Mouse (Mus musculus) natural killer cell, adult 2 months (primary cell): ENCODE results near the gene C530008M17Rik.

Experiments used
- DNase-seq, 2 experiments: peaks; one replicate each; pipeline ENCODE4 v3.0.0; 2022; ENCODE audit warnings: low spot score in 2 of 2

C530008M17Rik gene

DNA sequence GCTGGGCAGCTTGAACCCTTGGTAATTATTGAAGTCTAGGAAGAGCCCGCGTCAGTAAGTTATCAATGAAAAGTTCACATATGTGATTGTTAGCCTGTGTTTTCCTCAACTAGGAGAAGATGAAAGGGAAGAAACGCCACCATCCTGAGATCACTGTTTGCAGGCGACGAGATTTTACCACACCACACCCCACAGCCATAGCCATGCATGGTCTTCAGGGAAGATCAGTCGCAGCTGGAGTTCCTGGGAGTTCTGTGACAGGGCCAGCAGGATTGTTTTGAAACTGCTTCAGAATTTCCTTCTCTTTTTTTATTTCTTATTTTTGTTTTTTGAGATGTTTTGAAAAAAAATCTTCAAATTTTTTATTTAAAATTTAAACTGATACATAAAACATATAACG lies 8.6 kb downstream of the C530008M17Rik start:
- DNase-seq: no peak

DNA sequence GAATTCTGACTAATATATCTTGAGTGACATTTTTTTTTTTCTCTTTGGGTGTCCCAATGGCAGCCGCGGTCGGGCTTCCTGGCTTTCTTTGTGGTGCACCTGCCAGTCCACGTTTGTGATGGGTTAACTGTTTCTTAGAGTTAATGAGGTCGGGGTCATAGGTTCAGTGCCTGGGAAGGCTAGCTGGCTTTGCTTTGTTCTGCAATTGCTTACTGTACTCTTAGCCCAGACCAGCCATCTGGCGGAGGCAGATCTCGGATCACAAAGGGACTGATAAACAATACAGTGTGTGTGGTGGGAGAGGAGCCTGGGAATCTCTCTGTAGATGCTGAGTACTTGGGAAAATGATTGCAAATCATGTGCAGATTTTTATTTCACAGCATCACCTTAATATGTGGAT lies 9.1 kb downstream of the C530008M17Rik start:
- DNase-seq: no peak

DNA sequence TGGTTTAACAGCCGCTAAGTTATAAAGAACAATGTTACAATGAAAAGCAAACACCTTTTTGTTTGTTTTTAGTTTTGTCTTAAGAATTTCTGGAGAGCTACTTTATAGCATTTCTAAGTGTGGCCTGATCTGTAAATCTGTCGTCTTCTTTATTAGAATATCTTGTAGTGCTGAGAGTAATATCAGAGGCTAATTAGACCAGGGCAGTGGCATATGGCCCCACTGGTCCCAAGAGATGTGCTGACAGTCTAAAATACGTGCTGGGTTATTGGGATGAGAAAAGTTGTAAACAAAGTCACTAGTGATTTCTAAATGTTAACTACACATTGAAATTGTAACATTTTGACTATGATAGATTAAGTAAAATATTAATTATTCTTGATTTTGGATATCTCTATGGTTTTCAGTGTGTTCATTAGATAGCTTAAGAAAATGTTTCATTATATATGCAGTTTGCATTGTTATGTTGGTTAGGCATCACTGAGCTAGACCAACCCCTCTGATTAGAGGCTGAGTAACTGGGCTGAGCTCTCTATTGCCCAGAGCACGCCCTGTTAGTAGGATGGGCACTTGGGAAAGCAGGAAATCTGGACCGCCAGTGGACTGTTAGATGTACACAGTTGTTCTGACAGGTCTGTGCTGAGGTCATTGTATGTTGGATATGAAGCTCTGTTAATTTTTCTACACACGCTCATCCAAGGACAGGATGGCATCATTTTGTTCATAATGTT lies 9.9 kb downstream of the C530008M17Rik start:
- DNase-seq: no peak

DNA sequence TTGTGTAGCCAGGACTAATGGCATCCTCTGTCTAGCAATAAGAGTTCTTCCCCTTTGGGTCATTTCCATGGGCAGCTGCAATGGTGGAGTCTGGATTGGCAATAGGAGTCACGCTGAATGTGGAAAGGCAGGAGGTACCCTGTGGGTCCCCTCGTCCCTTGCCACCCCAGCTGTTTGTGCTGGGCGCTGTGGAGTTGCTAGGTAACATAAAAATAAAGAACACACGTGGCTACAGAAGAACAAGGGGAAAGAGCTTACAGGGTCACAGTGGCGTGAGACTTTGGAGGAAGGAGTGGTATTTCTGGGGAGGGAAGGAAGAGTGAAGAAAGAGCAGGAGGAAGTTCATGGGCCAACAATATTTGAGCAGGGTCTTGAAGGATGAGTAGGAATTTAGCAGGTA lies 11.8 kb downstream of the C530008M17Rik start:
- DNase-seq: no peak

DNA sequence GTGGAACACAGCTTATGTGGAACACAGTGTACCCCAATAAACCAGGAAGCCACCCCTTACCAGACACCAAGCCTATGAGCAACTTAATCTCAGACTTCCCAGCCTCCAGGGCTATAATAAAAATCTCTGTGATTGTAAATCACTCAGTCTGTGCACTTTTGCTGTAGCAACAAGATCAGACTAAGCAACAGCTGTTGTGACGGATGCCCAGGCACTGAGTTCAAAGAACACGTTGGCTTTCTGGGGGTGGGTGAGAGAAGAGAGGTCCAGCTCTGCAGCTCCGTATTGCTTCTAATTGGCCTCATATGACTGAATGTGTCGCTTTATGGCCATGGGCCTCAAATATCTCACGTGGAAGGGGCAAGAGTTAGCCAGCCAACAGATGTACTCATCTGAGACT lies 12.2 kb downstream of the C530008M17Rik start:
- DNase-seq: no peak

DNA sequence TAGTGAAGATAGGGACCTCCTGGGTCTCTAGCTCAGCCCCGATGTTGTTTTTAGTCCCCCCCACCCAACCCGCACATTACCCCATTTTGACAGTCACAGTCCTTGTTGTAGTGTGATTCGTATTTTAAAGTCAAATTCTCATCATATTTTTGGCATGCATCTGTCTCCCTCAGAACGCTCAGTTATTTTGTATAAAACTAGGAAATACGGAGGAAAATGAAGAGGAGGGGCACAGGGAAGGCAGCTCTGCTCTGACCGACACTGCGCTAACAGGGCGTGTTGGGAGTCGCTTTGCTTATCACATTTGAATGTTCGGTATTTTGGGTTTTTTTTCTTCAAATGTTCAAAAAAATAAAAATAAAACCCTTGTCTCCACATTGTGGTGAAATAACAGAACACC lies 13.9 kb downstream of the C530008M17Rik start:
- no peak for DNase-seq

DNA sequence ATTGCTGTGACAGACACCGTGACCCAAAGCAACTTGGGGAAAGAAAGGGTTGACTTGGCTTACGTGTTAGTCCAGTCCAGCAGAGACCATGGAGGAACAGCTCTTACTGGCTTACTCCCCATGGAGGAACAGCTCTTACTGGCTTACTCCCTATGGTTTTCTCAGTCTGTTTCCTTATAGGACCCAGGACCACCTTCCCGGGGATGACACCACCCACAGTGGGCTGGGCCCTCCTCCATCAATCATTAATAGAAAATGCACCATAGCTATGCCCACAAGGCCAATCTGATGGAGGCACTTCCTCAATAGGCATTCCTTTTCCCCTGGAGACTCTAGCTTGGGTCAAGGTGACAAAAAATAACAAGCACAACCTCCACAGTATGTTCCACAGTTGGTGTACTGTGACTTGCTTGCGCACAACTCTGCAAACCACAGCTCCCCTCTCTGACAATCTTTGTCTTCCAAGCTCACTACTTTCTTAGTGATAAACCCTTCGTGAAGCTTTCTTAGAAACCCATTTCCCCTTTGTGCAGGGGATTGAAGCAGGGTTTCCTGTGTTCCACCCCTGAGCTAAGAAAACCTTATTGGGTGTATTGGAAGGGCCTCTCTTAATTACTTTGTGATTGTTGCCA lies 17.8 kb downstream of the C530008M17Rik start:
- no peak for DNase-seq

DNA sequence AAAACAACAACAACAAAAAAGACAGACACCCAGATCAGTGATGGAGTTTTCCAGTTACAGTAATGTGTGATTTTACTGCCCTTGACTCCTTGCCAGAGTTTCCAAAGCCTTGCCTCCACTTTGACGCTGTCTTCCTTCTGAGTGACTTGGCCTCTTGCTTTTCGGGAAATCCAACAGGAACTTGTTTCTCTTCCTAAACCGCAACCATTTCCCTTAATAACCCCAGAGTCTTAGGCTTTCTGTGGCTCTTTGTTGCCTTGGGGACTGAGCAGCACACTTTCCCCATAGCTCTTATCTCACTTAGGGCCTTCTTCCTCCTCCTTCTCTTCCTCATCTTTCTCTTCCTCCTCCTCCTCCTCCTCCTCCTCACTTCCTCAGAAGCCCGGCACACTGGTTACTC lies 19.1 kb downstream of the C530008M17Rik start:
- no peak for DNase-seq

DNA sequence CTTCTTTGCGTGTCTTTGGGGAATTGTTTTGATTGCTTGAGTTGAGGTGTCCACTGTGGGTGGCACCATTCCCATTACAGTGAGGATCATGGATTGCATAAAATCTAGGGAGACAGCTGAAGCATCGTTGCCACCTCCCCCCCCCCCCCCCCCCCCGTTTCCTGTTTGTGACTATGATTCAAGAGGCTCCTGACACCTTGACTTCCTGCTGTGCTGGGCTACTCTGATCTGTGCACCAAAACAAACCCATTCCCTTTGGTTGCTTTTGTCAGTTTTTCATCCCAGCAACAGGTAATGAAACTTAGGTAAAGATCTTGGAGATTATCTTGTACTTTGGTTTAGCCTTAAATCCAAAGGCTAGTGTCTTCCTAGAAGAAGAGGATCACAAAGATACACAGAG lies 24.6 kb downstream of the C530008M17Rik start:
- DNase-seq: no peak

DNA sequence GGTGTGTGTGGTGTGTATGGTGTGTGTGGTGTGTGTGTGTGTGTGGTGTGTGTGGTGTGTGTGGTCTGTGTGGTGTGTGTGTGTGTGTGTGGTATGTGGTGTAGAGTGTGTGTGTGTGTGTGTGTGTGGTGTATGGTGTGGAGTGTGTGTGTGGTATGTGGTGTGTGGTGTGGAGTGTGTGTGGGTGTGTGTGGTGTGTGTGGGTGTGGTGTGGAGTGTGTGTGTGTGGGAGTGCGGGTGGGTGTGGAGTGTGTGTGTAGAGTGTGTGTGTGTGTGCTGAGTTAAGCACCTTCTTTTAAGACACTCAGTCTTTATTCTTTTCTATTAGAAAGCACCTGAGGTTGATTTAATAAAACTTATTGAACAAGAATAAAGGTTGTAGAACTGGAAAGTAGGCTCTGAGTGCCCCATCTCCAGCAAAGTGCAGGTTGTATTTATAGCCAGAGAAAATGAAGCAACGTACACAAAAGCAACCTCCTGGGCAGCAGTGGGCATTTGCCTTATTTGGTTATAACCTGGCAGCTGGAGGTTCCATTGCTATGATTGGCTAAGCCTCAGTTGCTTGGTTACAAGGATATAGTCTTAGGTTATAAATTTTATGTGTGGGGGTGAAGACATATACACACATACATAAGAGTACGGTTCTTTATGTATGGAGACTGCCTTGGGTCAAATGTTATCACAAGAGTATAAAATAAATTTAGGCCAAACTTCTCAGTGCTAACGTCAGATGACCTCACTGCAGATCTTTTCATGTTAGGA lies 25.8 kb downstream of the C530008M17Rik start:
- DNase-seq: no peak

DNA sequence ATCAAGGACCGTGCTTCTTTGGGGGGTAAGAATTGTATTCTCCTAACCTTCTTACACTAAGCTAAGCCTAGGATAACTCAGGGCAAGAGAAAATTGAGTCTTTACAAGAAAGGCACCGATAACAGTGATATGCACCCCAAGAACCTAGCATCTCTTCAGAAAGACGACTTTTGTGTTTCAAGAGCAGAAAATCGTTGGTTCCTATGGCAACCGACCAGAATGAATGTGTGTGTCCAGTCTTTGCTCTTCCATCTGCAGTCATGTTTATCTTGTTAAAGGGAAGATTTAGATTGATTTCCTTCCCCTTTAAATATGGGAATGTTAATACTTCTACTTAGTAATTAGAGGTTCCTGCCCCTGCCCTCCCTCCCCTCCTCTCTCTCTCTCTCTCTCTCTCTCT lies 27.1 kb downstream of the C530008M17Rik start:
- no peak for DNase-seq

DNA sequence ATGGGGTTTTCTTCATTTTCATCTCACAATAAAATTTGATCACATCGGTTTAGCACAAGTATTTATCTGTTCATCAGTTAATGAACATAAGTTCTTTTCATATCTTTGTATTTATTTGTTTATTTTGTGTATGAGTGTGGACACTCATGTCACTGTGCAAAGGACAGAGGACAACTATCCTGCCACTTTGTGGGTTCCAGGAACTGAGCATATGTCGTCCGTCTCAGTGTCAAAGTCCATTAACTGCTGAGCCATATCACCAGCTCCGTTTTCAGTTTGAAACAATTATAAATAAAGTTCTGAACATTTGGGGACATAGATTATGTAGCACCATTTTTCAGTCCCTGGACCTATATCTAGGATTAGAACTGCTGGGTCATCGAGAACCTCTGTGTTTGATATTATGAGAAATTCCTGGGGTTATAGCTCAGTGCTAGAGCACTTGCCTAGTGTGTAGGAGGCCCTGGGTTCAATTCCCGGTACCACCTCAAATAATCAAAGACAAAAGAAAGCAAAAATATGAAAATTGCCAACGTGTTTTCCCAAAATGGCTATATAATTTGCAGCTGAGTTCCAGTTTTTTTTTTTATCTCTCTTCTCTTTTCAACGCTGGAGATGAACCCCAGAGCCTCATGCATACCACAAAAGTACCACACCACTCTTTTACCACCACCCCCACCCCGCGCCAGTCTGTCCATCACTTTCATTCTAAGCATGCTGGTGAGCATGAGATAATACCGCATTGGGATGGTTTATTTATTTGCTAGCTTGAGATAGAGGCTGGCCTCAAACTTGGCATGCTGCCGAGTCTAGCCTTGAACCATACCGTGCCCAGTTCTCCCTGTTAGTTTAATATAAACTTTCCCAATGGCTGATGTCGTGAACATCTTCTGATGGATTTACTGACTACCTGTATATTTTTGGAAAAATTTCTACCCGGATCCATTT lies 28.6 kb downstream of the C530008M17Rik start:
- no peak for DNase-seq

DNA sequence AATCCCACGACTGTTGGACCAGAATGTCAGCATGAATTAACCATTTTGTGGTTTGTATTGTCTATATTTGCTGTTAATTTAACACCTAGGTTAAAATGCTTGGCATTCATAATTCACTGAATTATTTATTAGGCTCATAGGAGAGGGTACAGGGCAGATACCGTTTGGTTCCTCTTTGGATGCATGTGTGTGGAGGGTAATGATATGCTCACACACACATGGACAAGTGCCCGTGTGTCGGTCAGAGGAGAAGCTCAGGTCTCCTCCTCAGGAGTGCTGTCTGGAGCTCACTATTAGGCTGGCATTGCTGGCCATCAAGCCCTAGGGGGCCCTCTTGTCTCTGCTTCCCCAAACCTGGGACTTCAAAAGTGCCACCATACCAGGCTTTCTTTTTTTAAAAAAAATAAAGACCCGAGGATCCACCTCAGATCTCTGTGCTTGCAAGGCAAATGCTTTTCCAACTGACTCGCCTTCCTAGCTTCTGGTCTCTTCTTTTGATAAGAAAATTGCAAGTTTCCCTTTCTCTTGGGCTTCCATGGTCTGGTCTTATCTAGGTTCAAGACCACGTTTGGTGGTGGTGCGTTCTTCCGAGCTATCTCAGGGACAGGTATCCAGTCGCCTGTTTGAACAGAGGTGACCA lies 31.8 kb downstream of the C530008M17Rik start:
- no peak for DNase-seq

DNA sequence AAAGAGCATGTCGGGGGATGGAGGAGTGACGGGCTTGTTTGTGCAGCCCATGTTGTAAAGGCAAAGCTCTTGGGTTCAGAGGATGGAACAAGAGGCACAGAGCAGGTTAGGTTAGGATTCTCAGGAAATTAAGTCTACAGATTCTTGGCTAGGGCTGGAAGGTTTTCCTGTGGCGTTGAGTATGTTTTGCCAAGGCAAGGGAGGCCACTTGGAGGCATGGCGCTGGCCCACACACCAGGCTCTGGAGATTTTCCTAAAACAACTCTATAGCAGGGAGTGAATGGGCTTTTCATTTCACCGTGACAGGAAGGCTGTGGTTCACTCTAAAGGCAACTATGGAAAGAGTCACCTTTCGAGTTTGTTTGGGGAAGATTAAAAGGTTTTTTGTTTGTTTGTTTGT lies 32.3 kb downstream of the C530008M17Rik start:
- DNase-seq: no peak

DNA sequence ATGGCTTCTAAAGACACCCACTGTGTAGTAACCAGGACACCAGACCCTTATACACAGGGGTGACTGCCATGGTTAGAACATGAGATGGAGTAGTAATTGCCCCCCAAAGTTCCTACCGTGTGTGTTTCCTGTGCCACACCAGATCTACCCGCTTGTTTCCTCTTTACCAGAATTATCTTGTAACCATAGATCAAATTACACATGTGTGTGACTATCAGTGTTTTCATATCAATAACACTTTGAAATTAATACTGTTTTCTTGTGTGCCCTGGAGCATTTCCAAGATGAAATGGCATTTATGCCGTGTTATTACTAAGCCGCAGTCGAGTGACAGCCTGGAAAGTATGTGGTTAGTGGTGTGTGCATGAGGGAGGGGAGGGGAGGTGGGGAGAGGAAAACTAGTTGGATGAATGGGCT lies 33.9 kb downstream of the C530008M17Rik start:
- no peak for DNase-seq

DNA sequence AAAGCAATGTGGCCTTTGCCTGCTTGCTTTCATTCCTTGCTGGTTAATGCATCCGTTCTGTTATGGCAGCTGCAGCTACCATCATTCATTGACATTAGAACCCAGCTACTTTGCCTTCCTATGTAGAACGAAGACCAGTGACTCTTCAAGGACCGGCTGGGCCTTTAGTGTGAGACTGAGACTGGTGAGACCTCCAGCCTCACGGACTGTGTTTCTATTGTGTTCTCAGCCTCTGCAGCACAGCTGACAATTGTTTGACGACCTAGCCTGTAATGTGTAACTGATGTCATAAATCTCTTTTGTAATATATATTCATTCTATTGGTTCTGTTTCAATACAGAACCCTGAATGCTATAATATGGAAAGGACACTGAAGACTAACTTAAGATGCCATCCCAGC lies 34.9 kb downstream of the C530008M17Rik start:
- DNase-seq: no peak

DNA sequence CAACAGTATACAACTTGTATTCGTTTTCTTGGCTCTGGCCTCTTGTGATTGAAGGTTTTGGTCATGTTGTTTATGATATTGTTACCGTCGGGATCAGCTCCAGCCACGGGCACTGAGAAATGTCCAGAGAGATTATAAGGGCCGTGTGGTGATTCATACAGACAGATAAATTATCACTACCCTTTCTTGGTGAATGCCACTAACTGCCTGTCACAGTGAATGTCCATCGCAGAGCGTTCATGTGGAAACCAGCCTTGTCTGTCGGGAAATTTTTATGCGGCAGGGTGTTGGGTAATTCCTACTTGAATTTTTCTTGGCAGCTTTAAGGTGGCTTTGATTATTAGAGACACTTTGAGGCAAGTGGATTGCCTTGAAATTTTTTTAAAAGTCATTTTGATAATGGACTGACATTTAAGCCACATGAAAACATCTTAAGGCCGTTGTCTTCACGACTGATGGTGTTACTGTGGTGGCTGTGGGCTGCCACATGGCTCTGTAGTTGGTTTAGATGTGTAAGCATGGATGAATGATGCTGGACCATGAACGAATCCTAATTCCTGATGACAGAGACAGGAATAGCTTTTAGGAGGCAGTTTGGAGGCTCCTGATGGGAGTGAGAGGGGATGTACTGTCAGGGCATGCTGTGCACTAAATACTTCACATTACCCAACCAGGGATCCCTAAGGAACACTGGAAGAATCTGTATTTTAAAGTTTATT lies 35.6 kb downstream of the C530008M17Rik start:
- DNase-seq: no peak

DNA sequence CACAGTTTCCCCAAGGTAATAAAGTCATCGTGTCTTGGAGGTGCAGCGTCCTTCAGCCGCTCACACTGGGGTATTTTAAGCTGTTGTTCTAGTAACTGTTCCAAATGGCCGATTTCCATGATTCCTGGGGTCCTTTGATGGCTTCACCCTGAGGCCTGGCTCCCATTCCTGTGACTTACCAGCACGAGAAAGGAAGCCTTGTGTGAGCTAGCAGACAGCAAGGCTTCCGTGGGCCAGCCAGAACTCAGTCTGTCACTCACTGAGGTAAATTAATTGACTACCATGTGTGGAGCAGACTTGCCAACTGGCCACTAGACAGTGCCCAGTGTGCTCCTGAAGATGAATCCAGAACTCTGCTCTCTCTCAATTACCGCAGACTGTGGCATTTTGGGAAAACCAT lies 41.2 kb downstream of the C530008M17Rik start:
- no peak for DNase-seq

DNA sequence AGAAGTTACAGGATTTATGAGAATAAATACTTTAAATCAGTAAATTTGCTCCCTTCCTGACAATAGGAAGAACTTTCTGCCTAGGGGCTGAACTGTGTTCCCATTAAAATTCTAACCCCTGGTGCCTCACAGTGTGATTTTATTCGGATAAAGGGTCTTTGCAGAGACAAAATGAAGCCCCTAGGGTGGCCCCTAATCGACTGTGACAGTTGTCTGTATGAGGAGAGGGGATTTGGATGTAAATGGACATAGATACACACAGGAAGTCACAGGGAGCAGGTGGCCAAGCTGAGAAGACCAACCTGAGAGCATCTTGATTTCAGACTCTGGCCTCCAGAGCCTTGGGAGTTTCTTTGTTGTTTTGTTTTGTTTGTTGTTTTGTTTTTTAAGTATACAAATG lies 41.9 kb downstream of the C530008M17Rik start:
- DNase-seq: no peak

DNA sequence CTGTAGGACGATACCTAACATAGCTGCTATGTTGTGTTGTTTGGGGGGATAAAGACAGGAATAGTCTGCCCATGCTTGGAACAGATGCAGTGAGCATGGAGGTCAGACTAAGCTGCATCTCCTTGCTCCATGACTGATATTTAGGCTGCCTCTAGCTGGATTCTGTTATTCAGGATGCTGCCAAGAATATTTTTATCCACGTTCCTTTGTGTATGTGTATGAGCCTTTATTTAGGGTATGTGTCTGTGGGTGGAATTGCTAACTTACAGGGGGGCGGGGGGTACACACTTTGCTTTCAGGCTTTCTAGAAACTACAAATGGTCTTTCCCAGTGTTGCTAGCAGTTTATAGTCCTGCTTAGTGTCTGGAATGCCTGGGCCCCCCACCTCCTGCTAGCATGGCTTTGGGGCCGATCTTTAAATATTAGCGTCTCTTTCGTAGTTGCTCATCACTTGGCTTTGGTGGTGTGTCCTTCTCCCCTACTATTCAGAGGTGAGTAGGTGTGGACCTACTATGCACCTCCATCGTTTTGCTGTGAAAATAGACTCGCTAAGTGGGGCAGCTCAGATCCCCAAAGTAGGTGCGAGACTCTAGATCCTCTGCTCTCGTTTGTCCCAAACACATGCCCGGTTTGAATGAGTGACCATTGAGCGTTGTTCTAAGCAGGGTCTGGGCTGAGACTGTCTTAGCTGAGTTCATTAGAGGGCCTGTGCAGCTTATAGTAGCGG lies 45.0 kb downstream of the C530008M17Rik start:
- DNase-seq: no peak
